Mouse (Mus musculus): Measurements from ENCODE around the gene Cnot9. TPM values are rescaled to one million over a fixed set of nuclear protein-coding genes. Genes with fewer than 3 reads are reported as not detected.
"Not testable (repeated sequence)": the region's sequence is repeated elsewhere in the genome, so short reads cannot be mapped to it uniquely, and the experiment has no call there.

Gene Cnot9
- polyA plus RNA-seq, 1 experiment from 2014 or later: 23.2 TPM

GRCm38 (mm10) chr1:74507780-74508179 is 1.9 kb downstream of the Cnot9 start:
- H3K36me3 ChIP-seq (replicated peaks; ENCODE audit: insufficient read depth, low read length): peaks cover 6% of the 10 kb centered on the region; the same call in 1 of the 2 replicates
- DNase-seq: no peak
- H3K4me2 ChIP-seq (ENCODE audit: low read depth, low read length): peak overlapping the region; percentile 90
- TF ChIP-seq CTCF (IDR thresholded peaks at IDR 0.05; ENCODE audit: low read depth): no peak
- TF ChIP-seq EP300 (IDR thresholded peaks at IDR 0.05; ENCODE audit: low read depth): no peak
- peaks cover 22% of the 10 kb centered on the region for H3K4me1 ChIP-seq (ENCODE audit: insufficient read depth)
- peak overlapping the region; percentile 97; the same call in 1 of the 2 replicates for H3K9ac ChIP-seq (replicated peaks)
- no peaks in the 10 kb centered on the region for H3K27me3 ChIP-seq (ENCODE audit: insufficient read depth, low read length)
- H3K9me3 ChIP-seq (ENCODE audit: low read length): no peaks in the 10 kb centered on the region
- no peak for ATAC-seq
- H3K27ac ChIP-seq (ENCODE audit: low read depth): 0 out of 2 replicates have a peak overlapping the region, but pooled peaks have one; percentile 93
- peak overlapping the region; percentile 94; the same call in 1 of the 2 replicates for H3K4me3 ChIP-seq (ENCODE audit: low read depth, low read length)
- WGBS (ENCODE audit: insufficient replicate concordance): 80% methylated on average over 2 of the region's 2 CpGs

GRCm38 (mm10) chr1:74511306-74511705 is 5.4 kb downstream of the Cnot9 start:
- DNase-seq: peak; percentile 25
- ATAC-seq: peak; percentile 18; the same call in 1 of the 2 replicates
- Histone ChIP-seq H3K27ac (ENCODE audit: low read depth) (no peak overlapping the region), H3K36me3 (replicated peaks; ENCODE audit: insufficient read depth, low read length) (peaks cover 6% of the 10 kb centered on the region; the same call in 1 of the 2 replicates), H3K4me3 (ENCODE audit: low read depth, low read length) (no peak overlapping the region), H3K27me3 (ENCODE audit: insufficient read depth, low read length) (no peaks in the 10 kb centered on the region), H3K9ac (replicated peaks) (no peak overlapping the region), H3K9me3 (ENCODE audit: low read length) (no peaks in the 10 kb centered on the region), H3K4me1 (ENCODE audit: insufficient read depth) (peaks cover 14% of the 10 kb centered on the region; the same call in 1 of the 2 replicates), H3K4me2 (ENCODE audit: low read depth, low read length) (no peak overlapping the region)
- WGBS (ENCODE audit: insufficient replicate concordance): 68% methylated on average over 5 of the region's 5 CpGs
- TF ChIP-seq EP300 (IDR thresholded peaks at IDR 0.05; ENCODE audit: low read depth) (no peak), CTCF (IDR thresholded peaks at IDR 0.05; ENCODE audit: low read depth) (no peak)

GRCm38 (mm10) chr1:74512999-74513398 is 7.1 kb downstream of the Cnot9 start:
- peaks cover 13% of the 10 kb centered on the region for H3K36me3 ChIP-seq (replicated peaks; ENCODE audit: insufficient read depth, low read length)
- not testable (repeated sequence) for ATAC-seq; H3K9ac ChIP-seq (replicated peaks); H3K9me3 ChIP-seq (ENCODE audit: low read length); H3K27me3 ChIP-seq (ENCODE audit: insufficient read depth, low read length); H3K4me1 ChIP-seq (ENCODE audit: insufficient read depth); DNase-seq; H3K4me2 ChIP-seq (ENCODE audit: low read depth, low read length); H3K27ac ChIP-seq (ENCODE audit: low read depth); H3K4me3 ChIP-seq (ENCODE audit: low read depth, low read length)
- 74% methylated on average over 1 of the region's 1 CpGs for WGBS (ENCODE audit: insufficient replicate concordance)

GRCm38 (mm10) chr1:74519875-74520274 is 14.0 kb downstream of the Cnot9 start:
- H3K4me3 ChIP-seq (ENCODE audit: low read depth, low read length): no peak overlapping the region
- no peak overlapping the region for H3K27ac ChIP-seq (ENCODE audit: low read depth)
- H3K36me3 ChIP-seq (replicated peaks; ENCODE audit: insufficient read depth, low read length): peaks cover 60% of the 10 kb centered on the region
- H3K9ac ChIP-seq (replicated peaks): no peak overlapping the region
- DNase-seq (no peak), ATAC-seq (no peak)
- no peaks in the 10 kb centered on the region for H3K27me3 ChIP-seq (ENCODE audit: insufficient read depth, low read length)
- no peaks in the 10 kb centered on the region for H3K9me3 ChIP-seq (ENCODE audit: low read length)
- TF ChIP-seq CTCF (IDR thresholded peaks at IDR 0.05; ENCODE audit: low read depth): no peak
- no peak for TF ChIP-seq EP300 (IDR thresholded peaks at IDR 0.05; ENCODE audit: low read depth)
- no peak overlapping the region for H3K4me2 ChIP-seq (ENCODE audit: low read depth, low read length)
- no peaks in the 10 kb centered on the region for H3K4me1 ChIP-seq (ENCODE audit: insufficient read depth)

- ATAC-seq (no peak), DNase-seq (no peak)
- Histone ChIP-seq H3K4me1 (ENCODE audit: insufficient read depth) (no peaks in the 10 kb centered on the region), H3K9me3 (ENCODE audit: low read length) (no peaks in the 10 kb centered on the region), H3K9ac (replicated peaks) (no peak overlapping the region), H3K4me2 (ENCODE audit: low read depth, low read length) (no peak overlapping the region), H3K4me3 (ENCODE audit: low read depth, low read length) (no peak overlapping the region), H3K36me3 (replicated peaks; ENCODE audit: insufficient read depth, low read length) (peaks cover 82% of the 10 kb centered on the region), H3K27ac (ENCODE audit: low read depth) (no peak overlapping the region), H3K27me3 (ENCODE audit: insufficient read depth, low read length) (no peaks in the 10 kb centered on the region)
- TF ChIP-seq EP300 (IDR thresholded peaks at IDR 0.05; ENCODE audit: low read depth) (no peak), CTCF (IDR thresholded peaks at IDR 0.05; ENCODE audit: low read depth) (no peak)
- 85% methylated on average over 4 of the region's 4 CpGs for WGBS (ENCODE audit: insufficient replicate concordance)
Observed at GRCm38 (mm10) chr1:74524746-74525145, 18.9 kb downstream of the Cnot9 start.

- Histone ChIP-seq H3K27ac (ENCODE audit: low read depth) (no peak overlapping the region), H3K27me3 (ENCODE audit: insufficient read depth, low read length) (no peaks in the 10 kb centered on the region), H3K36me3 (replicated peaks; ENCODE audit: insufficient read depth, low read length) (peaks cover 74% of the 10 kb centered on the region), H3K4me1 (ENCODE audit: insufficient read depth) (no peaks in the 10 kb centered on the region), H3K9me3 (ENCODE audit: low read length) (no peaks in the 10 kb centered on the region), H3K4me2 (ENCODE audit: low read depth, low read length) (no peak overlapping the region), H3K4me3 (ENCODE audit: low read depth, low read length) (no peak overlapping the region), H3K9ac (replicated peaks) (no peak overlapping the region)
- TF ChIP-seq EP300 (IDR thresholded peaks at IDR 0.05; ENCODE audit: low read depth): no peak
- no peak for TF ChIP-seq CTCF (IDR thresholded peaks at IDR 0.05; ENCODE audit: low read depth)
- DNase-seq (peak; percentile 27), ATAC-seq (peak; percentile 53; the same call in 1 of the 2 replicates)
- WGBS (ENCODE audit: insufficient replicate concordance): 84% methylated on average over 7 of the region's 7 CpGs
Observed at GRCm38 (mm10) chr1:74528589-74528988, 22.7 kb downstream of the Cnot9 start.

- no peaks in the 10 kb centered on the region for H3K36me3 ChIP-seq (replicated peaks; ENCODE audit: insufficient read depth, low read length)
- H3K27me3 ChIP-seq (ENCODE audit: insufficient read depth, low read length): peaks cover 3% of the 10 kb centered on the region; the same call in 1 of the 2 replicates
- DNase-seq: no peak
- TF ChIP-seq CTCF (IDR thresholded peaks at IDR 0.05; ENCODE audit: low read depth) (no peak), EP300 (IDR thresholded peaks at IDR 0.05; ENCODE audit: low read depth) (no peak)
- no peak overlapping the region for H3K9ac ChIP-seq (replicated peaks)
- no peak overlapping the region for H3K27ac ChIP-seq (ENCODE audit: low read depth)
- no peaks in the 10 kb centered on the region for H3K4me1 ChIP-seq (ENCODE audit: insufficient read depth)
- no peaks in the 10 kb centered on the region for H3K9me3 ChIP-seq (ENCODE audit: low read length)
- H3K4me2 ChIP-seq (ENCODE audit: low read depth, low read length): no peak overlapping the region
- ATAC-seq: no peak
- no peak overlapping the region for H3K4me3 ChIP-seq (ENCODE audit: low read depth, low read length)
Observed at GRCm38 (mm10) chr1:74538650-74539049, 32.8 kb downstream of the Cnot9 start.
